Mouse (Mus musculus): ENCODE results near the gene Hps3. TPM values are rescaled to one million over a fixed set of nuclear protein-coding genes. Genes with fewer than 3 reads are reported as not detected.

Hps3 gene
- polyA plus RNA-seq, 2 experiments = 5.3 to 5.6 TPM

DNA sequence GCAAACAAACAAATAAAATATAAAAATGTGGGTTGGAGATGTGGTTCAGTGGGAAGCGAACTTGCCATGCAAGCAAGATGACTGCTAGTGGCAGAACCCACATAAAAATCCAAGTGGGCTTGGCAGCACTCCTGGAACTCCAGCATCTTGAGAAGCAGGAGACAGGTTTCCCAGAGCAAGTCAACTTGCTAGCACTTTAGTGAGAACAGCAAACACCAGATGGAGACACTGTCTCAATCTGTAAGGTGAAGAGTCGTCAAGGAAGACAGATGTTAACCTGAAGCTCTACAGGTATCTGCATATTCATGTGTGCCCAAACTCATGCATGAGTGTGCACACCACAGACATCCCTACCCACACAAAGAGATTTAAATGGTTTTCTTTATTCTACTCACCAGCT, 35.6 kb downstream of the Hps3 start:
- Histone ChIP-seq H3K4me2 (ENCODE audit: low read depth) (no peak overlapping the region), H3K36me3 (replicated peaks; ENCODE audit: control insufficient read depth, insufficient read depth, low read depth) (no peaks in the 10 kb centered on the region), H3K27me3 (ENCODE audit: control insufficient read depth, insufficient read depth, low read length) (no peaks in the 10 kb centered on the region), H3K9ac (replicated peaks) (no peak overlapping the region), H3K4me1 (replicated peaks; ENCODE audit: control insufficient read depth in 2 of 2, insufficient read depth in 2 of 2, low read length in 1 of 2) (no peaks in the 10 kb centered on the region), H3K9me3 (ENCODE audit: control insufficient read depth, low read length) (no peaks in the 10 kb centered on the region), H3K4me3 (ENCODE audit: insufficient read depth in 1 of 2, low read depth in 2 of 2, low read length in 2 of 2) (no peak overlapping the region), H3K27ac (no peak overlapping the region)
- DNase-seq (ENCODE audit: low read depth in 3 of 3, low spot score in 3 of 3) (no peak), ATAC-seq (ENCODE audit: insufficient read depth) (no peak)
- TF ChIP-seq EP300 (IDR thresholded peaks at IDR 0.05; ENCODE audit: low read depth) = no peak
- no peak for TF ChIP-seq CTCF (IDR thresholded peaks at IDR 0.05; ENCODE audit: low read depth)
- 78% methylated on average over 2 of the region's 2 CpGs for WGBS (ENCODE audit: insufficient replicate concordance)

DNA sequence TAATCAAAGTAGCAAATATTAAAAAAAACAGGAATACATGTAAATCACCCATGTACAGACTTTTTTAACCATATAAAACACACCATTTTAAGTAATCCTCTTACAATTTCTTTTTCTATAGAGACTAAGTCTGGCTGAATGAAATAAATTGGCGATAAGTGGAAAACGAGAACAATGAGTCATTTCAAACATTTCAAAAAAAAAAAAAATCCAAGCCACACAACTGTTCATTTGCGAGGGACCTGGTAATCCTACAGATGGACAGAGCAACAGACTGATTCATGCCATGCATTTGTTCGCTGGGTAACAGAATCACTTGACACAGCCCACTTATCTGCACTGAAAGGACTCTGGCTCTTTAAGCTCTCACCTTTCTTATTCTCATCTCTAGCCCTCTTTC, 42.7 kb downstream of the Hps3 start:
- no peaks in the 10 kb centered on the region for H3K9me3 ChIP-seq (ENCODE audit: control insufficient read depth, low read length)
- no peaks in the 10 kb centered on the region for H3K27me3 ChIP-seq (ENCODE audit: control insufficient read depth, insufficient read depth, low read length)
- no peaks in the 10 kb centered on the region for H3K4me1 ChIP-seq (replicated peaks; ENCODE audit: control insufficient read depth in 2 of 2, insufficient read depth in 2 of 2, low read length in 1 of 2)
- no peak overlapping the region for H3K4me3 ChIP-seq (ENCODE audit: insufficient read depth in 1 of 2, low read depth in 2 of 2, low read length in 2 of 2)
- ATAC-seq (ENCODE audit: insufficient read depth) (no peak), DNase-seq (ENCODE audit: low read depth in 3 of 3, low spot score in 3 of 3) (no peak)
- no peaks in the 10 kb centered on the region for H3K36me3 ChIP-seq (replicated peaks; ENCODE audit: control insufficient read depth, insufficient read depth, low read depth)
- no peak overlapping the region for H3K4me2 ChIP-seq (ENCODE audit: low read depth)
- no peak overlapping the region for H3K27ac ChIP-seq
- TF ChIP-seq CTCF (IDR thresholded peaks at IDR 0.05; ENCODE audit: low read depth) = no peak
- no peak for TF ChIP-seq EP300 (IDR thresholded peaks at IDR 0.05; ENCODE audit: low read depth)
- no peak overlapping the region for H3K9ac ChIP-seq (replicated peaks)
- WGBS (ENCODE audit: insufficient replicate concordance) = 67% methylated on average over 4 of the region's 4 CpGs

DNA sequence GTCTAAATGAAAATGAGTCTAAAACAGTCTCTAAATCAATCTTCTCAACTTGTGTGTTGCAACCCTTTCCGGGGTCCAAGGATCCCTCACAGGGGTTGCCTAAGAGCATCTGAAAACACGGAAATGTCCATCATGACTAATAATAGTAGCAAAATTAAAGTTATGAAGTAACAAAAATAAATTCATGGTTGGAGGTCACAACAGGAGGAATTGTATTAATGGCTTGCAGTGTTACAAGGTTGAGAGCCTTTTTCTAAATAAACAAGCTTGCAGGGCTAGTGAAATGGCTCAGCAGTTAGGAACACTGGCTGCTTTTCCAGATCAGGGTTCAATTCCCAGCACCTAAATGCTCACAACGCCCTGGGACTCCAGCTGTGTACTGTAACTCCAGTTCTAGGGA, 45.1 kb downstream of the Hps3 start:
- H3K27me3 ChIP-seq (ENCODE audit: control insufficient read depth, insufficient read depth, low read length) = no peaks in the 10 kb centered on the region
- no peak for TF ChIP-seq EP300 (IDR thresholded peaks at IDR 0.05; ENCODE audit: low read depth)
- TF ChIP-seq CTCF (IDR thresholded peaks at IDR 0.05; ENCODE audit: low read depth) = no peak
- ATAC-seq (ENCODE audit: insufficient read depth) (no peak), DNase-seq (ENCODE audit: low read depth in 3 of 3, low spot score in 3 of 3) (no peak)
- no peaks in the 10 kb centered on the region for H3K36me3 ChIP-seq (replicated peaks; ENCODE audit: control insufficient read depth, insufficient read depth, low read depth)
- no peak overlapping the region for H3K4me3 ChIP-seq (ENCODE audit: insufficient read depth in 1 of 2, low read depth in 2 of 2, low read length in 2 of 2)
- no peaks in the 10 kb centered on the region for H3K4me1 ChIP-seq (replicated peaks; ENCODE audit: control insufficient read depth in 2 of 2, insufficient read depth in 2 of 2, low read length in 1 of 2)
- 54% methylated on average over 3 of the region's 3 CpGs for WGBS (ENCODE audit: insufficient replicate concordance)
- no peak overlapping the region for H3K27ac ChIP-seq
- no peak overlapping the region for H3K9ac ChIP-seq (replicated peaks)
- no peak overlapping the region for H3K4me2 ChIP-seq (ENCODE audit: low read depth)
- H3K9me3 ChIP-seq (ENCODE audit: control insufficient read depth, low read length) = no peaks in the 10 kb centered on the region

DNA sequence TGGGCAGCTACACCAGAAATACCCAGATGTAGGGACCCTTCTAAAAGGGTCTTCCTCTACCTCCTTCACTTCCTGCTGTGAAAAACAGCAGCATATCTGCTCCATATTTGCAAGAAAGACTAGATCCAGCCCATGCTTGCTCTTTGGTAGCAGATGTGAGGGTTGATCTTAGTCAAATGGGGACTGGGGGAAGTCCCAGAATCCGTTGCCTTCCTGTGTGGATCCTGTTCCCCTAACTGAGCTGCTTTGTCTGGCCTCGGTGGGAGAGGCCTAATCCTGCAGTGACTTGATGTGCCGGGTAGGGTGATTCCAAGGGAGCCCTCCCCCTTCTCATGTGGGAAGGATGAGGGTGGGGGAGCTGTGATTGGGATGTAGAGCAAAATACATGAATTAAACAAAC, 49.0 kb downstream of the Hps3 start:
- Histone ChIP-seq H3K36me3 (replicated peaks; ENCODE audit: control insufficient read depth, insufficient read depth, low read depth) (no peaks in the 10 kb centered on the region), H3K27ac (no peak overlapping the region), H3K9ac (replicated peaks) (no peak overlapping the region), H3K4me3 (ENCODE audit: insufficient read depth in 1 of 2, low read depth in 2 of 2, low read length in 2 of 2) (no peak overlapping the region), H3K4me2 (ENCODE audit: low read depth) (no peak overlapping the region), H3K27me3 (ENCODE audit: control insufficient read depth, insufficient read depth, low read length) (no peaks in the 10 kb centered on the region), H3K9me3 (ENCODE audit: control insufficient read depth, low read length) (no peaks in the 10 kb centered on the region), H3K4me1 (replicated peaks; ENCODE audit: control insufficient read depth in 2 of 2, insufficient read depth in 2 of 2, low read length in 1 of 2) (no peaks in the 10 kb centered on the region)
- ATAC-seq (ENCODE audit: insufficient read depth) (no peak), DNase-seq (ENCODE audit: low read depth in 3 of 3, low spot score in 3 of 3) (no peak)
- whole genome bisulfite sequencing (ENCODE audit: insufficient replicate concordance) = 38% methylated on average over 3 of the region's 3 CpGs
- TF ChIP-seq CTCF (IDR thresholded peaks at IDR 0.05; ENCODE audit: low read depth) (no peak), EP300 (IDR thresholded peaks at IDR 0.05; ENCODE audit: low read depth) (no peak)

DNA sequence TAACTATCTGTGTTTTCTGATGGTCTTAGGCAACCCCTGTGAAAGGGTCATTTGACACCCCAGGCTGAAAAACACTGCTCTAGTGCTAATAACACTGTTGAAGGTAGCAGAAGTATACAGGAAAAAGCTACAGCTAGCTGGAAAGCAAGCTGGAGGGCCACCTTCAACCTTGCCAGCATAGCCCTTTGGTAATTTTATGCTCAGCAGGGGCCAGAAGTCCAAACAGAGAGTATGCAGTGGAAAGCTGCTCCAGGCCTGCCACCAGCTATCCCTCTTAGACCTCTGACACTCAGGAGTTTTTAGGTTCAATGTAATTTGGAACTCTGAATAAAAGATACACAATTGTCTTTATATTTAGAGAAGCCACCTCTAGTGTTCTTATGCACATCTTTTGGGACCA, 52.3 kb downstream of the Hps3 start:
- no peak for DNase-seq (ENCODE audit: low read depth in 3 of 3, low spot score in 3 of 3)
- no peak for ATAC-seq (ENCODE audit: insufficient read depth)
- no peaks in the 10 kb centered on the region; a peak in 1 of 4 replicates for H3K4me1 ChIP-seq (replicated peaks; ENCODE audit: control insufficient read depth in 2 of 2, insufficient read depth in 2 of 2, low read length in 1 of 2)
- no peaks in the 10 kb centered on the region for H3K27me3 ChIP-seq (ENCODE audit: control insufficient read depth, insufficient read depth, low read length)
- H3K9me3 ChIP-seq (ENCODE audit: control insufficient read depth, low read length) = no peaks in the 10 kb centered on the region
- H3K9ac ChIP-seq (replicated peaks) = no peak overlapping the region
- no peak overlapping the region for H3K4me2 ChIP-seq (ENCODE audit: low read depth)
- no peak overlapping the region for H3K27ac ChIP-seq
- no peak overlapping the region for H3K4me3 ChIP-seq (ENCODE audit: insufficient read depth in 1 of 2, low read depth in 2 of 2, low read length in 2 of 2)
- no peaks in the 10 kb centered on the region for H3K36me3 ChIP-seq (replicated peaks; ENCODE audit: control insufficient read depth, insufficient read depth, low read depth)
- TF ChIP-seq EP300 (IDR thresholded peaks at IDR 0.05; ENCODE audit: low read depth) = no peak
- no peak for TF ChIP-seq CTCF (IDR thresholded peaks at IDR 0.05; ENCODE audit: low read depth)
